Mouse (Mus musculus) spleen, embryonic (tissue): ENCODE data around the gene Tmem185b.

Experiments used
- CTCF ChIA-PET: fragments of 350-600 bp; sonication (Branson Sonifier 250); formaldehyde crosslinking; loops from one replicate; lab custom pipeline; 2022; lab: Charles Lee

Tmem185b gene

GRCm38 (mm10) chr1:119536122-119536521, 10.2 kb downstream of the Tmem185b start:
- CTCF ChIA-PET = no interaction called here

- CTCF ChIA-PET = no interaction called here
Observed at GRCm38 (mm10) chr1:119537651-119538050, 11.7 kb downstream of the Tmem185b start.

GRCm38 (mm10) chr1:119539252-119539651, 13.3 kb downstream of the Tmem185b start:
- CTCF ChIA-PET = interaction anchor here (0.8 kb wide), 1 partner anchor 1117 kb away, joined by 3 read pairs; no protein-coding TSS in a partner anchor

- CTCF ChIA-PET = no interaction called here
Observed at GRCm38 (mm10) chr1:119540836-119541557, 15.0 kb downstream of the Tmem185b start.

GRCm38 (mm10) chr1:119541570-119541969, 15.6 kb downstream of the Tmem185b start:
- CTCF ChIA-PET = no interaction called here

- CTCF ChIA-PET = no interaction called here
Observed at GRCm38 (mm10) chr1:119543316-119543715, 17.4 kb downstream of the Tmem185b start.

- CTCF ChIA-PET = no interaction called here
Observed at GRCm38 (mm10) chr1:119544611-119545155, 18.7 kb downstream of the Tmem185b start.

GRCm38 (mm10) chr1:119545164-119545563, 19.2 kb downstream of the Tmem185b start:
- CTCF ChIA-PET = interaction anchor here (0.5 kb wide), 1 partner anchor 68 kb away, joined by 9 read pairs; no protein-coding TSS in a partner anchor

- CTCF ChIA-PET = interaction anchor here (0.5 kb wide), 1 partner anchor 67 kb away, joined by 9 read pairs; no protein-coding TSS in a partner anchor
Observed at GRCm38 (mm10) chr1:119545671-119546070, 19.7 kb downstream of the Tmem185b start.

- CTCF ChIA-PET = no interaction called here
Observed at GRCm38 (mm10) chr1:119546490-119546889, 20.5 kb downstream of the Tmem185b start.

GRCm38 (mm10) chr1:119548668-119549326, 22.8 kb downstream of the Tmem185b start:
- CTCF ChIA-PET = interaction anchor here (0.5 to 0.7 kb wide), 2 partner anchors 144 to 349 kb away, joined by 3 to 21 read pairs; no protein-coding TSS in a partner anchor

GRCm38 (mm10) chr1:119549327-119549689, 23.3 kb downstream of the Tmem185b start:
- CTCF ChIA-PET = no interaction called here

GRCm38 (mm10) chr1:119550064-119550463, 24.1 kb downstream of the Tmem185b start:
- CTCF ChIA-PET = interaction anchor here (0.9 kb wide), 1 partner anchor 125 kb away, joined by 3 read pairs; no protein-coding TSS in a partner anchor

GRCm38 (mm10) chr1:119551651-119552050, 25.7 kb downstream of the Tmem185b start:
- CTCF ChIA-PET = interaction anchor here (0.6 kb wide), 1 partner anchor 97 kb away, joined by 3 read pairs; the partner anchor contains the start of gene Epb41l5

- CTCF ChIA-PET = no interaction called here
Observed at GRCm38 (mm10) chr1:119555651-119556050, 29.7 kb downstream of the Tmem185b start.

GRCm38 (mm10) chr1:119557641-119558395, 31.9 kb downstream of the Tmem185b start:
- CTCF ChIA-PET = no interaction called here

- CTCF ChIA-PET = no interaction called here
Observed at GRCm38 (mm10) chr1:119565531-119565930, 39.6 kb downstream of the Tmem185b start.

GRCm38 (mm10) chr1:119570134-119570533, 44.2 kb downstream of the Tmem185b start:
- CTCF ChIA-PET = no interaction called here
